Mouse (Mus musculus): ENCODE data around the gene Coro1a.

Gene Coro1a

GRCm38 (mm10) chr7:126679683-126680082 is 27.9 kb downstream of the Coro1a start:
- DNase-seq, result no peak

DNA sequence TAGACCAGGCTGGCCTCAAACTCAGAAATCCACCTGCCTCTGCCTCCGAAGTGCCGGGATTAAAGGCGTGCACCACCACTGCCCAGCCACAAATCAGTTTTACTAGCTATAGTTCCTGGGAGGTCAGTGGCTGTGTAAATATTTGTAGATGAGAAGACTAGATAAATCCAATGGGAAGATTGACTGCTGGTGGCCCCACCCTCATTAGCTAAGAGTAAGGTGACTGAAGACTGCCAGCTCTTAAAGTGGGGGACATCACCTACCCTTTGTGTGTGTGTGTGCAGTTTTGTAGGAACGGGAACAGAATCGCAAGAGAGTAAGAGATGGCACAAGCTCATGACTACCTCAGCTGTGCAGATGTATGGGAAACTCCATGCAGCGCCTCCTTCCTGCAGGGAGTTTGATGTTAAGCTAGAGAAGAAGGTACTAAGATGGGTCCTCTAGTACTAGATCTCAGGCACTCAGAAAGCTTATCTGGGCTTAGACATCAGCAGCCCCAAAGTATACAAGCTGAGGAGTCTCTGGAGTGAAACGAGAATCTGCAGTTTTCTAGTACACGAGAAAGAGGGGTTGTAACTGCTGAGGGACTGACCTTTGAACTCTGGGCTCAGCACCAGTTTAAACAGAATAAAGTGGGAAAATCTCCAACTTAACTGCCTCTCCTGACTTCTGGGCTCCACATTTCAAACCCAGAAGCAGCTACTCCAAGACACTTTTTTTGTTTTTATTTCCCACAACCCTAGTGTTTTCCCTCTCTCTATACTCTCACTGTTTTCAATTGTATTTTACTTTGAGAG is 28.8 kb downstream of the Coro1a start:
- DNase-seq, result no peak

- no peak for DNase-seq
Observed at GRCm38 (mm10) chr7:126676631-126677220, 30.9 kb downstream of the Coro1a start.

- no peak for DNase-seq
Observed at GRCm38 (mm10) chr7:126676207-126676606, 31.4 kb downstream of the Coro1a start, which contains the start of gene Sult1a1. Gene Sult1a1 (minus strand): TSS chr7:126676432.

- no peak for DNase-seq
Observed at GRCm38 (mm10) chr7:126675104-126675503, 32.5 kb downstream of the Coro1a start.

DNA sequence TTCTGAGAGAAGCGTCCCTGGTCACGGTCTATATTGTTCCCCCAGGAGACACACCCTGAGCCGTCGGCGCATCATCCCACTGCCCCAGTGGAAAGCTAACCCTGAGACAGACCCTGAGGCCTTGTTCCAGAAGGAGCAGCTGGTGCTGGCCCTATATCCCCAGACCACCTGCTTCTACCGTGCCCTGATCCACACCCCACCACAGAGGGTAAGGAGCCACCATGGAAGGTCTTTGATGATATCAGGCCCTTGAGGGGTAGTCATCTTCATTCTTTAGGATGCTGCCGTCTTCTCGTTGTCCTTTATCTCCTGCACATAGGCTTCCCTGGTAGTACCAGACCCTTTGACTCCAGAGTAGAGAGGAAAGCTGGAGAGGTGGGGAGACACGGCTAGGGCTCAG is 35.5 kb downstream of the Coro1a start:
- DNase-seq, result no peak

DNA sequence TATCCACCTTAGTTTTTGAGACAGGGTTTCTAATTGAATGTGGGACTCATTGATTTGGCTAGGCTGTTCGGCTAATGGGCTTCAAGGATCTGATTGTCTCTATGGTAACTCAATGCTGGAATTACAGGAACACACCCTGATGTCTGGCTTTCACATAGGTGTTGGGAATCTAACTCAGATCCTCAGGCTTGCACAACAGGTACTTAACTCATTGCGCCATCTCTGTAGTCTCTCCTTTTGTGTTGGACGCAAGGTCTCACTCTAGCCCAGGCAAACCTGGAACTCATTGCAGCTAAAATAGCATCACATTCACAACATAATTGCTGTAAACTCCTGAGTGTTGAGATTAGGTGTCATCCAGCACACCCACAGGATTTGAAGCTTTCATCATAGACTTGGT is 37.4 kb downstream of the Coro1a start:
- no peak for DNase-seq

DNA sequence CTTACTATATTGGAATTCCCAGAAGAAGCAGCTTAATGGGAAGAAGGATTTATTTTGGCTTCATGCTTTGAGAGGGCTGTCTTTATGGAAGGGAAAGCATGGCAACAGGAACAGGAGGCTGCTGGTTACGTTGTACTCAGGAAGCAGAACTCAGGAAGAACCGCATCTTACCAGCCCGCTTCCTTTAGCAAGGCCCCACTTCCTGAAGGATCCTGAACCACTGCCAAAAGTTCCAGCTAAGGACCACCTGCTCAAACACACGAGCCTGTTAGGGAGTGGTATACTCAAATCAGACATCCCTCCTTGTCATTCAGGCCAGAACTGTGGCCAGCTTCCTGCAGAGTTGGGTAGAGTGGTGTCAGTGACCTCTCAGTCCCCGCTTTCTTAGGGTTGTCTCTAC is 39.1 kb downstream of the Coro1a start:
- DNase-seq, result no peak

DNA sequence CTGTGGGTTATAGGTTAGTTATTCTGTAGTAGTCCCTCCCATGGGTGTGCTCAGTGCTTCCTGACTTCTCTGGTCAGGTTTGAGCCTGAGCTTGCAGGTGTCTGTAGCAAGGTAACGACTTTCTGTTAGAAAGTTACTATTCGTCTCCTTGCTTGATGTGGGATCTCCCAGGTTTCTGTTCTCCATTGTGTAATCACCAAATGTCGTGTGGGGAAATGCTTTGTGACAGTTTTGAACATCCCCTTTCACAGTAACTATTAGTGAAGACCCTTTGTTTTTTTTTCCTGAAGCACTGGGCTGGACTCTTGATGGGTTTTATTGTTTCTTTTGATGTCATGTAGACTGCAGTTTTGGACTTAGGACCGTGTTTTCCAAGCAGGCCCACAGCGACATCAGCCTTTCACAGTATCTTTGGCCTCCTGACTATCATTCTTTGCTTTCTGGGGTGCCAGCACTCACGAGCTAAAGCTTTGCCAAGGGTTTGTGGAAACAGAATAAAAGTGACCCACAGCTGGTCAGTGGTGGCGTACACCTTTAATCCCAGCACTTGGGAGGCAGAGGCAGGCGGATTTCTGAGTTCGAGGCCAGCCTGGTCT is 40.0 kb downstream of the Coro1a start:
- DNase-seq, result no peak

DNA sequence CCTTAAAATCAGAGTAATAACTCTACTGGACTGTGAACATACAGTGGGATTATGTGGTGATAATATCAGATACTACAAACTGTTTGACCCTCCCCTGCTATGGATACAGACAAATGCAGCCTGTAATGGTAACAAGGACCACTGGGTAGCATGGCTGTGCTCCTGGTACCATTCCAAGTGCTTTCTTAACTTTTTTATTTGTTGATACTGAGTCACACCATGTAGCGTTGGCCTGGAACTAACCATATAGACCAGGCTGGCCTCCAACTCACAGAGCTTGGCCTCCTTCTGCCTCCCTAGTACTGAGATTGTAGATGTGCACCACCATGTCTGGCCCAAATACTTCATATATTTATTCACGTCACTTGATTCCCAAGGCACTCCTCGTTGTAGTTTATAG is 42.3 kb downstream of the Coro1a start:
- no peak for DNase-seq

- DNase-seq, result no peak
Observed at GRCm38 (mm10) chr7:126663646-126664045, 43.9 kb downstream of the Coro1a start.

GRCm38 (mm10) chr7:126659771-126660170 is 47.8 kb downstream of the Coro1a start:
- no peak for DNase-seq

GRCm38 (mm10) chr7:126657522-126657921 is 50.1 kb downstream of the Coro1a start:
- DNase-seq, result no peak

DNA sequence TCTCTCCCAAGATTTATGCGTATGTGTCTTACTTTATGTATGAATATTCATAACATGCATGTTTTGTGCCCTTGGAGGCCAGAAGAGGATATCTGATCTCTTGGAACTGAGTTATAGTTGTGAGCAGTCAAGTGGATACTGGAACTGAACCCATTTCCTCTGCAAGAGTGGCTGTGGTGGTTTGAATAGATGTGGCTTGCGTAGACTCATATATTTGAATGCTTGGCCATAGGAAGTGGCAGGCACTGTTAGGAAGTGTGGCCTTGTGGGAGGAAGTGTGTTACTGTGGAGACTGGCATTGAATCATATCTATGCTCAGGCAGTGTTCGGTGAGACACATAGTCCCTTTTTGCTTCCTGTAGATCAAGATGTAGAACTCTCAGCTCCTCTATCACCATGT is 51.9 kb downstream of the Coro1a start:
- peak; percentile 3 to 15 for DNase-seq

- no peak for DNase-seq
Observed at GRCm38 (mm10) chr7:126653991-126654390, 53.6 kb downstream of the Coro1a start.

GRCm38 (mm10) chr7:126650852-126651251 is 56.7 kb downstream of the Coro1a start:
- DNase-seq, result no peak

Data from thymus, postnatal 36 days (tissue).